Mouse (Mus musculus): Measurements from ENCODE around the gene Zfpm1. TPM values are rescaled to one million over a fixed set of nuclear protein-coding genes. Genes with fewer than 3 reads are reported as not detected.

The Zfpm1 gene
- polyA plus RNA-seq, 1 experiment from 2014 or later = 2.4 TPM

Other genes with a start within 250 kb of the Zfpm1 start
- gene Trhr2, start 78.6 kb downstream of the Zfpm1 start, polyA plus RNA-seq (2015; fragmentation: Nextera tagmentation; extraction: Ambion mirVana) = not detected in 2 replicates
- 53.2 and 53.9 TPM in 2 replicates for gene Zc3h18, start 94.5 kb downstream of the Zfpm1 start, polyA plus RNA-seq (2015; fragmentation: Nextera tagmentation; extraction: Ambion mirVana)
- not detected in 2 replicates for gene Il17c, start 139.9 kb downstream of the Zfpm1 start, polyA plus RNA-seq (2015; fragmentation: Nextera tagmentation; extraction: Ambion mirVana)
- 310 and 320 TPM in 2 replicates for gene Cyba, start 150.8 kb downstream of the Zfpm1 start, polyA plus RNA-seq (2015; fragmentation: Nextera tagmentation; extraction: Ambion mirVana)
- 32.7 and 37.5 TPM in 2 replicates for gene Mvd, start 161.3 kb downstream of the Zfpm1 start, polyA plus RNA-seq (2015; fragmentation: Nextera tagmentation; extraction: Ambion mirVana)
- 0.34 and 0.78 TPM in 2 replicates for gene Snai3, start 178.6 kb downstream of the Zfpm1 start, polyA plus RNA-seq (2015; fragmentation: Nextera tagmentation; extraction: Ambion mirVana)
- 37.7 and 39.8 TPM in 2 replicates for gene Rnf166, start 193.9 kb downstream of the Zfpm1 start, polyA plus RNA-seq (2015; fragmentation: Nextera tagmentation; extraction: Ambion mirVana)
- gene Ctu2, start 194.0 kb downstream of the Zfpm1 start, polyA plus RNA-seq (2015; fragmentation: Nextera tagmentation; extraction: Ambion mirVana) = 48.6 and 55.7 TPM in 2 replicates